Mouse (Mus musculus): ENCODE measurements around the gene Wfdc21.

DNA sequence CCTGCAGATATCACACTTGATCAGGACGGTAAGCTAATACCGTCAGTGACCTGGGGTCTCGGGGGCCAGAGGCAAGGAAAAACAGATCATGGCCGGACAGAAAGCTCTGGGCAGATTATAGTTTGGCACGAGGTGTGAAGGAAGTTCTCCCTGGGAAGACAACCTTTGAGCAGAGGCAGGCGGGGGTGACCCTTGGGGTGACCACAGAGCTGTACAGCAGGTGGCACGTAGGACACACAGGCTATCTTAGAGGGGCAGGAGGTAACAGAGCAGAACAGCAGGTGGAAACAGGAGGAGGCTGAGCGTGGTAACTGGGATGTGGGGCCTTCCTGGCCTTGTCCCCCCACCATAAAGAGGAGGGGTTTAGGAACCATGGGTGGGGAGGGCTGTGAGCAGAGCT lies 41.6 kb downstream of the Wfdc21 start:
- TF ChIP-seq GATA1 (IDR thresholded peaks at IDR 0.05; ENCODE audit: borderline replicate concordance, low read length) = no peak
- no peak for TF ChIP-seq FLI1 (IDR thresholded peaks at IDR 0.05; ENCODE audit: low read length)
